Mouse (Mus musculus): ENCODE measurements at regions not wholly inside any gene's neighbourhood (a gene's known extent, or its start where the extent isn't known, plus 50 kb on each side); places are given as distances from the start of the nearest gene placed in this dataset.

DNA sequence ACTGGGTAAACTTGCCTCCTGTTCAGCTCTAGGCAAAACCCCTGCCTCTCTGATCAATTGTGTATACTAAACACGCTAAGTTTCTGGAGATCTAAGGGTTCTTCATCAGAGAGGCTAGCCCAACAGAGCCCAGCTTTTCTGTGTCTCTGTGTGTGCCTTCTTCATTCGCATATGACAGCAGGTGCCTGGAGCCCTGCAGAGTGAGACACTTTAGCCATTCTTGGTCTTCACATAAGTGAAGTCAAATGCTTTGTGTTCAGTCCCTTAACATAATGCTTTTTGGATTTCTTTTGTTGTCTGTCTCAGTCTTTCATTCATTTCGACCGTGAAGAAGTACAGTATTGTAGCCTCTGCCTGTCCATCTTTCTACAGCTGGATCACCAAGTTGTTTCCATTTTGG lies 427.3 kb upstream of the Nr5a2 start:
- in situ Hi-C loops (cut with MboI; ENCODE audit: low sequenced_read_pairs in 2 of 2, unreplicated experiment in 2 of 2): no loop called here
- peaks cover 2 to 3% of the 10 kb centered on the region in 2 experiments; a peak in 1 of 4 replicates for H3K4me1 ChIP-seq (ENCODE audit: control insufficient read depth in 2 of 2, insufficient read depth in 2 of 2, low read length in 2 of 2, poor library complexity in 1 of 2)
- H3K4me3 ChIP-seq (ENCODE audit: insufficient read depth in 1 of 2, low read depth in 1 of 2, low read length in 2 of 2, poor library complexity in 1 of 2, severe bottlenecking in 1 of 2): no peak overlapping the region
- H3K36me3 ChIP-seq (ENCODE audit: control insufficient read depth, insufficient read depth, low read length, poor library complexity, severe bottlenecking): no peaks in the 10 kb centered on the region
- no peak overlapping the region for H3K27ac ChIP-seq (ENCODE audit: insufficient read depth, low read depth, low read length, poor library complexity, severe bottlenecking)
- H3K9me3 ChIP-seq (ENCODE audit: control insufficient read depth, insufficient read depth, low read depth, low read length): no peaks in the 10 kb centered on the region
- peak; percentile 30 for DNase-seq (ENCODE audit: low read depth, low spot score)
- TF ChIP-seq HCFC1 (IDR thresholded peaks at IDR 0.05; ENCODE audit: borderline replicate concordance, insufficient read depth, low read length): no peak
- TF ChIP-seq MAFK (IDR thresholded peaks at IDR 0.05; ENCODE audit: insufficient read depth, low read depth, low read length): no peak
- TF ChIP-seq ZNF384 (IDR thresholded peaks at IDR 0.05; ENCODE audit: low read depth, low read length): no peak
- no peak overlapping the region for H3K9ac ChIP-seq (ENCODE audit: insufficient read depth, low read depth, low read length, poor library complexity, severe bottlenecking)

DNA sequence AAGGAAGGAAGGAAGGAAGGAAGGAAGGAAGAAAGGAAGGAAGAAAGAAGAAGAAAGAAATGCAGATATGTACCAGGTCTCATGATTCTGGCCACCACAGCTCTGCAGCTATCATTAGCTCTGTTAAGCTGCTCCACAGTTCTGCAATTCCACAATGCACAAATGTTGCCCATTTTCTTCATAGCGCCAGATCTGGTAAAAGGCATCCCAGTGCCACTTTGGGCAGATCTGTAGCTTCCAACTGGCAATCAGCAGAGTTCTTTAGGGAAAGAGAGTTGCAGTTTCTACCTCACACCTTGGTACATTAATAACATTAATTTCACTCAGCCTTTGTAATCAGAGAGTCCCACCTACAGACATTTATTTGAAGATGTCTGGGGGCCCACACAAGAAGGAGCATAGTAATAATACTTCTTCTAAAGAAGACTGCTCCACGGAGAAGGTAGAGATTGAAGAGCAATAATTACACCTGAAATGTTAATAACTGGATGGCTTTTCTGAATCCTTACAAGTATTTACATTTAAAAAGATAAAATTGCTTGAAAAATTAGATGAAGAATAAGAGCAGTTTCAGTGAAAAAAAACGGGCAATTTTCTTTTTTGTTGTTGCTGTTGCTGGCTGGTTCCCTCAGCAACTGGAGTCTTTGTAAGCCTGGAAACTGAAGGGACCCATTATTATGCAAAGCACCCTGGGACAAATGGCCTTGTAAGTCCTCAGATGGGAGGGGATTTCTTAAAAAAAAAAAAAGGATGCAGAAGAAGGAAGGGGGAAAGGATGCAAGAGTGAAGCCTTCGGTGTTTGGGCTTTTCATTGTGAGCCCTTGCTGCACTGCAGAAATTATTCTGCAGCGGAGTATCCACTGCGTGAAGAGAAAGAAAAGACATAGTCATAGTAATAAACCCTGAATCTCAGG lies 418.1 kb upstream of the Nr5a2 start:
- peak; percentile 98 for TF ChIP-seq ZNF384 (IDR thresholded peaks at IDR 0.05; ENCODE audit: low read depth, low read length)
- no peak for TF ChIP-seq ZC3H11A (IDR thresholded peaks at IDR 0.05; ENCODE audit: borderline replicate concordance, low read depth, low read length)
- TF ChIP-seq CHD2 (IDR thresholded peaks at IDR 0.05; ENCODE audit: low read depth, low read length): no peak; the same call in 1 of the 2 replicates
- Histone ChIP-seq H3K36me3 (ENCODE audit: control insufficient read depth, insufficient read depth, low read length, poor library complexity, severe bottlenecking) (no peaks in the 10 kb centered on the region), H3K4me3 (ENCODE audit: insufficient read depth in 1 of 2, low read depth in 1 of 2, low read length in 2 of 2, poor library complexity in 1 of 2, severe bottlenecking in 1 of 2) (no peak overlapping the region), H3K27ac (ENCODE audit: insufficient read depth, low read depth, low read length, poor library complexity, severe bottlenecking) (no peak overlapping the region), H3K4me1 (ENCODE audit: control insufficient read depth in 2 of 2, insufficient read depth in 2 of 2, low read length in 2 of 2, poor library complexity in 1 of 2) (peaks cover 0 to 4% of the 10 kb centered on the region in 2 experiments; a peak in 1 of 4 replicates), H3K9me3 (ENCODE audit: control insufficient read depth, insufficient read depth, low read depth, low read length) (no peaks in the 10 kb centered on the region), H3K9ac (ENCODE audit: insufficient read depth, low read depth, low read length, poor library complexity, severe bottlenecking) (no peak overlapping the region)
- DNase-seq (ENCODE audit: low read depth, low spot score): peak; percentile 62
- in situ Hi-C loops (cut with MboI; ENCODE audit: low sequenced_read_pairs in 2 of 2, unreplicated experiment in 2 of 2): no loop called here

DNA sequence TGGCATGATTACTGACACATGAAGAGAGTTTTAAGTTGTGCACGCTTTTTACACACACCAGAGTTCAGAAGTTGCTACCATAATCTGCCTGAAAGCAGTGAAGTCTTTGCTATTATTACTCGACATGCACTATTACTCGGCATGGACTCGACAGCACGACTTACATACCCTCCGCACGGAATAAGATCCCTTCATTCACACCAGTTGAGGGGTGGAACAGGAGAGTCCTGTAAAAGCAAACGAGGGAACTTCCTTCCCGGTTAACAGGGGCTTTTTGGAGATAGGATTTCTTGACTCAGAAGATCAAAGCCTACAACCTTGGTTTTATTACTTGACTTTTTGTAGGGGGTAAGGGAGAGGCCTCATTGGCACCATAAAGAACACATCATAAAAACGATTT lies 416.4 kb upstream of the Nr5a2 start:
- Histone ChIP-seq H3K4me3 (ENCODE audit: insufficient read depth in 1 of 2, low read depth in 1 of 2, low read length in 2 of 2, poor library complexity in 1 of 2, severe bottlenecking in 1 of 2) (no peak overlapping the region), H3K36me3 (ENCODE audit: control insufficient read depth, insufficient read depth, low read length, poor library complexity, severe bottlenecking) (no peaks in the 10 kb centered on the region), H3K9me3 (ENCODE audit: control insufficient read depth, insufficient read depth, low read depth, low read length) (no peaks in the 10 kb centered on the region), H3K9ac (ENCODE audit: insufficient read depth, low read depth, low read length, poor library complexity, severe bottlenecking) (no peak overlapping the region), H3K4me1 (ENCODE audit: control insufficient read depth in 2 of 2, insufficient read depth in 2 of 2, low read length in 2 of 2, poor library complexity in 1 of 2) (peaks cover 0 to 4% of the 10 kb centered on the region in 2 experiments; a peak in 1 of 4 replicates), H3K27ac (ENCODE audit: insufficient read depth, low read depth, low read length, poor library complexity, severe bottlenecking) (no peak overlapping the region)
- in situ Hi-C loops (cut with MboI; ENCODE audit: low sequenced_read_pairs in 2 of 2, unreplicated experiment in 2 of 2): no loop called here
- no peak for TF ChIP-seq ZC3H11A (IDR thresholded peaks at IDR 0.05; ENCODE audit: borderline replicate concordance, low read depth, low read length)
- TF ChIP-seq MAFK (IDR thresholded peaks at IDR 0.05; ENCODE audit: insufficient read depth, low read depth, low read length): no peak
- TF ChIP-seq HCFC1 (IDR thresholded peaks at IDR 0.05; ENCODE audit: borderline replicate concordance, insufficient read depth, low read length): no peak
- no peak for TF ChIP-seq CHD2 (IDR thresholded peaks at IDR 0.05; ENCODE audit: low read depth, low read length)
- TF ChIP-seq ZNF384 (IDR thresholded peaks at IDR 0.05; ENCODE audit: low read depth, low read length): no peak
- no peak for DNase-seq (ENCODE audit: low read depth, low spot score)

DNA sequence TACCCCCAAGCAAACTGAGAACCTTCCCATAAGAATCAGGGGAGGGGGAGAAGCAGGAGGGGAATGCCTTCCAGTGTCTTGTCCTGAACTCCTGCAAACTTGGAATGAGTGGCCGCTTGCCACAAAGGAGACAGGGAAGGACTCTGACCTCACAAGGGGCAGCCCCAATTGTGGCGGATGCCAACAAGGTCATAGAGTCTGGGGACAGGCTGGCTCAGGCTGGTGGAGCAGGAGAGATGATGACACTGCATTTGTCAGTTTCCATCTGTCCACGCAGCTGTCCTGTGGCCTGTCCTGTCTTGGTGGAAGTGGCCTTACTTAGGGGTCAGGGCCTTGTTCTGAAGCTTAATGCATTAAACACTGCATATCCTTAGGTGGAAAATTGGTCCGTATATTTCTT lies 414.4 kb upstream of the Nr5a2 start:
- no peak for DNase-seq (ENCODE audit: low read depth, low spot score)
- Histone ChIP-seq H3K36me3 (ENCODE audit: control insufficient read depth, insufficient read depth, low read length, poor library complexity, severe bottlenecking) (no peaks in the 10 kb centered on the region), H3K9me3 (ENCODE audit: control insufficient read depth, insufficient read depth, low read depth, low read length) (no peaks in the 10 kb centered on the region), H3K9ac (ENCODE audit: insufficient read depth, low read depth, low read length, poor library complexity, severe bottlenecking) (no peak overlapping the region), H3K4me3 (ENCODE audit: insufficient read depth in 1 of 2, low read depth in 1 of 2, low read length in 2 of 2, poor library complexity in 1 of 2, severe bottlenecking in 1 of 2) (no peak overlapping the region), H3K27ac (ENCODE audit: insufficient read depth, low read depth, low read length, poor library complexity, severe bottlenecking) (no peak overlapping the region), H3K4me1 (ENCODE audit: control insufficient read depth in 2 of 2, insufficient read depth in 2 of 2, low read length in 2 of 2, poor library complexity in 1 of 2) (peaks cover 0 to 4% of the 10 kb centered on the region in 2 experiments; a peak in 1 of 4 replicates)
- TF ChIP-seq MAFK (IDR thresholded peaks at IDR 0.05; ENCODE audit: insufficient read depth, low read depth, low read length): no peak
- TF ChIP-seq CHD2 (IDR thresholded peaks at IDR 0.05; ENCODE audit: low read depth, low read length): no peak
- TF ChIP-seq ZNF384 (IDR thresholded peaks at IDR 0.05; ENCODE audit: low read depth, low read length): no peak
- TF ChIP-seq ZC3H11A (IDR thresholded peaks at IDR 0.05; ENCODE audit: borderline replicate concordance, low read depth, low read length): no peak
- no peak for TF ChIP-seq HCFC1 (IDR thresholded peaks at IDR 0.05; ENCODE audit: borderline replicate concordance, insufficient read depth, low read length)
- in situ Hi-C loops (cut with MboI; ENCODE audit: low sequenced_read_pairs in 2 of 2, unreplicated experiment in 2 of 2): no loop called here

Measured in ES-E14 (cell line).